Mouse (Mus musculus): Measurements from ENCODE around the gene Tcl1b2.
"Not testable (repeated sequence)": the region's sequence is repeated elsewhere in the genome, so short reads cannot be mapped to it uniquely, and the experiment has no call there.

Gene Tcl1b2

DNA sequence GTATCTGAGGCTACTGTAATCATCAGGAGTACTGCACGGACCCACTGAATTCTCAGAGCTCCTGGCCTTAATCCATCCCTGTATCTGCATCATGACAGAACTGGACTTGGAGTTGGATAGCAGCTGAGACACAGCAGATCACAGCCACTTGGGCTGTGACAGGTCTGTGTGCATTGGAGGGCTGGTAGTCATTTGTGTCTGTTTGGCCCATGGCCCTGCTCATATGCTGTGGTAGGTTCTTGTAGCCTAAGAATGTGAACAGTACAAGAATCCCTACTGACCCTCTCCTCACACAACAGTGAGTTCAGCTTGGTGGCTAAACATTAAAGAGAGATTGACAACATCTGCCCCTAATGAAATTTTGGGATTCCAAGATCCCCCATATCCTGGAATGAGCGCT lies 27.6 kb downstream of the Tcl1b2 start:
- DNase-seq (ENCODE audit: low read depth, low spot score), result no peak

DNA sequence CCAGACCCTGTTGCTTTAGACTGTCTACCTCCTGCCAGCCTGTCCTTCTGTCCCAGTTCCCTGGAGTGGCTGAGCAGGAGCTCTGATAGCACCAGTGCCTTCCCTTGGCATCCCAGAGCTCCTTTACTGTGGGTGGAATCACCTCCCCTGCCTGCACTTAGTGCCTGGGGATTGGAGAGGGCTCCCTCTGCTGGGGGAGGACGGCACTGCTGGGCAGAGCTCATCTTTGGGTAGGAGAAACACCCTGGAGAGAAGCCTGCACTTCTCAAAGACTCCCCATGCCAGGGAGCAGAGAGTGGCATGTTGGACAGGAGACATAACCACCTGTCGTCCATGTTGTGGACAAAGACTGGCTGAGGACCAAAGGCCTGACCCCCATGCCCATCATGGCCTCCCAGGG lies 28.5 kb downstream of the Tcl1b2 start:
- not testable (repeated sequence) for DNase-seq (ENCODE audit: low read depth, low spot score)

DNA sequence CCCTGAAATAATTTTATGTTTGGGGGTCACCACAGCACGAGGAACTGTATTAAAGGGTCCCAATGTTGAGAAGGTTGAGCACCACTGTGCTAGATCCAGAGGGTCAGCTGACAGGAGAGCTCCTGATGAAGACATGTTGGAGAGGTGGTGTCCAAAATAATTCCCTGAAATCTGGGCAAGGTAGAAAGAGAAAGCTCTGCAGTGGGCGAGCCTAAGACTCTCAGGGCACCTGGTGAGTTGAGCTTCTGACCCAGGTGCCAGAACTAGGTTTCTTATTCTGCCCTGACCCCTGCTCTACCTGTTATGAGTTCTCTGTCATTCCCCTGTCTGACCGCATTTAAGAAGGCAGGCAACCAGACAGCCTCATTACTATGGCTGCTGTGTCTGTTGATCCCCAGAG lies 30.2 kb downstream of the Tcl1b2 start, which contains the start of gene Tcl1b5:
Tcl1b5 (plus strand) TSS at position 301 of the 400 bp plus-strand sequence.
- not testable (repeated sequence) for DNase-seq (ENCODE audit: low read depth, low spot score)

DNA sequence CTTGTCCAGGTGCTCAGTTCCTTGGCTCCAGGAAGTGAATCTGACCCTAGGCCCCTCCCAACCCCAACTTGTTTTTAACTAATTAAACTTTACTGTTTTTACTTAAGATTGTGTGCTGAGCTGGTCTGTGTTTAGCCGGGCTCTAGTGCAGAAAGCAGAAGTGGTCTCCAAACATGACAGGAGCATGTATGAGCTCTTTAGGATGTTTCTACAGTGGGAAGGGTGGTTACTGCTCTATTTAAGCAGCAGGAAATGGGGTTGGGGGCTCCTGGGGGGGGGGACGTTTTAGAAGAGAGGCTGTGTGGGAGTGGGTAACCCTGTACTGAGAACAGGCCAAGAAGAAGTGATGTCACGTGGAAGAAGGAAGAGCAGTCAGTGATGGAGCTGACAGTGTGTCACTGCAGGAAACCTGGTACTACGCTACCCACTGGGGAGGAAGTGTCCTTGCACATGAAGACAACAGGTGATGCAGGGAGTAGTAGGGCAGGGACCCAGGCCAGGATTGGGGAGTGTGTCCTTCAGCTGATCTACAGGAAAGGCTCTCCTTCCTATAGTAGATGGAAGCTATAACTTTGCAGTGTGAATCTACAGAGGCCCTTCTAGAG lies 35.3 kb downstream of the Tcl1b2 start:
- not testable (repeated sequence) for DNase-seq (ENCODE audit: low read depth, low spot score)

DNA sequence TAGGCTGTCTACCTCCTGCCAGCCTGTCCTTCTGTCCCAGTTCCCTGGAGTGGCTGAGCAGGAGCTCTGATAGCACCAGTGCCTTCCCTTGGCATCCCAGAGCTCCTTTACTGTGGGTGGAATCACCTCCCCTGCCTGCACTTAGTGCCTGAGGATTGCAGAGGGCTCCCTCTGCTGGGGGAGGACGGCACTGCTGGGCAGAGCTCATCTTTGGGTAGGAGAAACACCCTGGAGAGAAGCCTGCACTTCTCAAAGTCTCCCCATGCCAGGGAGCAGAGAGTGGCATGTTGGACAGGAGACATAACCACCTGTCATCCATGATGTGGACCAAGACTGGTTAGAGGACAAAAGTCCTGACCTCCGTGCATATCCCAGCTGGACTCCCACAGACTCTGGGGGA lies 43.2 kb downstream of the Tcl1b2 start:
- not testable (repeated sequence) for DNase-seq (ENCODE audit: low read depth, low spot score)

DNA sequence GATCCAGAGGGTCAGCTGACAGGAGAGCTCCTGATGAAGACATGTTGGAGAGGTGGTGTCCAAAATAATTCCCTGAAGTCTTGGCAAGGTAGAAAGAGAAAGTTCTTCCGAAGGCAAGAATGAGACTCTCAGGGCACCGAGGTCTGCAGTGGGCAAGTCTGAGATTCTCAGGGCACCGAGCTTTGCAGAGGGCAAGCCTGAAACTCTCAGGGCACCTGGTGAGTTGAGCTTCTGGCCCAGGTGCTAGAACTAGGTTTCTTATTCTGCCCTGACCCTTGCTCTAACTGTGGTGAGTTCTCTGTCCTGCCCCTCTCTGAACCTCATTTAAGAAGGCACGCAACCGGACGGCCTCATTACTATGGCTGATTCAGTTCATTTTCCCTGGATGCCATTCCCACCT lies 44.9 kb downstream of the Tcl1b2 start, which contains the start of gene Tcl1b3:
Tcl1b3 (plus strand) TSS at position 301 of the 400 bp plus-strand sequence.
- not testable (repeated sequence) for DNase-seq (ENCODE audit: low read depth, low spot score)

DNA sequence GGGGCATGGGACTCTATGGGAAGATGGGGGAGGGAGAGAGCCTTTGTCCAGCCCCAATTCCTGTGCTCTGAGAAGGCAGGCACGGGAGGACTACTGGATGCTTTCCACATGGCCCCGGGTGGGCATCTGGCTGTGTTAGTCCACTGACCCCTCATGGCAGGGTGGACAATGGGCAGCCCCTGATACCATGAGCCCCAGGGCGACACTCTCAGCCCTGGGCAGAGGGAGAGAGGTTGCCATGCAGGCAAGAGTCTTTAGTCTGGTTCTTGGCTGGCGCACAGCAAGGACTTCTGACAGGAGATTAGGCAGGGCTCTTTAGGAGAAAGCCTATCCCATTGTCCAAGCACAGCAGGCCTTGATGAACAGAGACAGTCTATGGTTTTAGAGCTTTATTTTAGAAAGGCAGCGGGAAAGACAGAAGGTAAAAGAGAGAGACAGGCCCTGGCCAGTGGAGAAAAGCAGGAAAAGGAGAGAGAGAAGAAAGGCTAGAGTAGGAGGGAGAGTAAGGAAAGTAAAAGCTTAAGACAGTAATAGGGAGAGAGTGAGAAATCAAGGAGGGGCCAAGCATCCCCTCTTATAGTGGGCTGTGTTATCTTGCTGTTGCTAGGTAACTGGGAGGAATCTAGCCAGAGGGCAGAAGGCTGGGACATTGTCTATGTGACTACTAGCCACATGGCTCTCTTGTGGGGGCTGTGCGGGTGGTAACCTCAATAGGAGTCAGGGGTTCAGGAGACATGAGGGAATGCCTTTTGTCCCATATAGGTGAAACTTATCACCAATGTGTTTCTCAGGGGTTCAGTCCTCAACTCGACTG lies 54.1 kb downstream of the Tcl1b2 start:
- not testable (repeated sequence) for DNase-seq (ENCODE audit: low read depth, low spot score)

DNA sequence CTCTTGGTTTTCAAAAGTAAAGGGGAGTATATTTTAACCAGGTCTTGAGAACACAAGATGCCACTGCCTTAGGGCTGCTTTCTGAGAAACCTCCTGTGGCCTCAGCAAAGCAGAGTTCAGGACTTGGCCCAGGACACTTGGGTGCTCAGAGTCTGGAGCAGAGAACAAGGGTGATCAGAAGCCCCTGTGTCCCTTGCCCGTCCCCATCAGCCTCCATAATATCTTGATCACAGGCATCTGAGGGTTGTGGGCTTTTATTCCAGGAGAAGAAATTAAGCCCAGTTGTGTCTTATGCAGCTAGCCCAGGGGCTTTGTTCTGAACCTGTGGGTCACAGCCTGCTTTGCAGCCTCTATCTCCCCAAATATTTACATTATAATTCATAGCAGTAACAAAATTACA lies 55.8 kb downstream of the Tcl1b2 start, which contains the start of gene Tcl1b4:
Tcl1b4 (plus strand) TSS at position 301 of the 400 bp plus-strand sequence.
- not testable (repeated sequence) for DNase-seq (ENCODE audit: low read depth, low spot score)
